Mouse (Mus musculus) hindbrain, embryonic 11.5 days (tissue): Measurements from ENCODE around the gene Tbca. TPM values are rescaled to one million over a fixed set of nuclear protein-coding genes. Genes with fewer than 3 reads are reported as not detected.

ENCODE experiments used
- ATAC-seq: fragments of 200-750 bp; cut with Nextera tagmentation; 2 replicates; pipeline ENCODE4 v1.8.0; 2017; ENCODE audit warnings: mild to moderate bottlenecking, moderate TSS enrichment, moderate library complexity; ENCODE audit not compliant: low FRiP score
- DNase-seq: peaks from one replicate; pipeline ENCODE4 v3.0.0-alpha.2; 2015; ENCODE audit warnings: low spot score
- H3K27ac ChIP-seq: fragments of 300-500 bp; sonication (generic); 2 replicates; pipeline ENCODE4 v1.5.1; 2014; ENCODE audit warnings: mild to moderate bottlenecking, low read depth, low read length
- H3K27me3 ChIP-seq: fragments of 300-500 bp; sonication (generic); 2 replicates; pipeline ENCODE4 v1.6.1; 2014; ENCODE audit warnings: mild to moderate bottlenecking, low read length, moderate library complexity, mixed read lengths; ENCODE audit not compliant: control insufficient read depth, insufficient read depth
- H3K36me3 ChIP-seq: fragments of 300-500 bp; sonication (generic); 2 replicates; pipeline ENCODE4 v1.6.1; 2014; ENCODE audit warnings: mild to moderate bottlenecking, low read length, moderate library complexity, mixed read lengths; ENCODE audit not compliant: control insufficient read depth, insufficient read depth
- H3K4me1 ChIP-seq: fragments of 300-500 bp; sonication (generic); replicated peaks from 2 replicates; pipeline ENCODE4 v1.6.1; 2014; ENCODE audit warnings: low read length, mixed read lengths; ENCODE audit not compliant: control insufficient read depth, insufficient read depth
- H3K4me2 ChIP-seq: fragments of 300-500 bp; sonication (generic); replicated peaks from 2 replicates; pipeline ENCODE4 v1.6.1; 2014; ENCODE audit warnings: mild to moderate bottlenecking, low read depth, low read length
- H3K4me3 ChIP-seq: fragments of 300-500 bp; sonication (generic); 2 replicates; pipeline ENCODE4 v1.5.1; 2014; ENCODE audit warnings: low read depth, low read length
- H3K9ac ChIP-seq: fragments of 300-500 bp; sonication (generic); 2 replicates; pipeline ENCODE4 v1.6.1; 2014; ENCODE audit warnings: low read depth, low read length
- H3K9me3 ChIP-seq: fragments of 300-500 bp; sonication (generic); 2 replicates; pipeline ENCODE4 v1.6.1; 2016; ENCODE audit warnings: low read length; ENCODE audit not compliant: control insufficient read depth
- WGBS: fragments of 180-500 bp; shearing (Covaris S2); extraction: QIAGEN DNeasy Blood & Tissue Kit; methylation state at CpG from one replicate; pipeline ENCODE4 v1.1.7; 2014; 5-methylcytosine and 5-hydroxymethylcytosine counted together
- polyA plus RNA-seq: library from polyadenylated mRNA; unstranded; fragments of >200 nt; fragmentation: Nextera tagmentation; extraction: Ambion mirVana; gene quantifications from 2 replicates; pipeline ENCODE4 v1.2.1, GENCODE M21; 2014

Tbca gene
- polyA plus RNA-seq, 1 experiment from 2014 or later = 228 TPM

DNA sequence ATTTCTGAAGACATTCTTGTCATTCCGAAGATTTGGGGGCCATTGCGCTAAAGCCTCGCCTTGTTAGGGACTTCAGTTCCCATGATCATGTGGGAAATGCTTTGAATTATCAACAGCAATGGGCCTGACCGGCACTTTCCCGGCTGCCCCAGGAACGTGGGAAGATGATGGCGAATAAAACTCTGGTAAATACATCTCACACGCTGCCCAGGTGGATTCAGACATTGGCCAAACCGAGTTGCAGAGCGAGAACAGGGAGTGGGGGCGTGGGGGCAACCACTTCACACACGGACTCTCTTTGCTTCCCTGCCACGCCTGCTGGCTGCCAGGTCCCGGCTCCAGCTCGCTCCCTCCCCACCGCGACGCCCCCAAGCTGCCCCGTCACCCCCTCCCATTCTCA is 83.7 kb downstream of the Tbca start:
- Histone ChIP-seq H3K4me3 (no peak overlapping the region), H3K27me3 (peaks cover 82% of the 10 kb centered on the region), H3K9ac (no peak overlapping the region), H3K9me3 (no peaks in the 10 kb centered on the region), H3K36me3 (no peaks in the 10 kb centered on the region), H3K4me1 (peaks cover 11% of the 10 kb centered on the region), H3K4me2 (no peak overlapping the region), H3K27ac (peak overlapping the region; percentile 2; the same call in 1 of the 2 replicates)
- no peak for ATAC-seq
- under 1% methylated on average over 19 of the region's 19 CpGs for WGBS
- DNase-seq = peak; percentile 54

DNA sequence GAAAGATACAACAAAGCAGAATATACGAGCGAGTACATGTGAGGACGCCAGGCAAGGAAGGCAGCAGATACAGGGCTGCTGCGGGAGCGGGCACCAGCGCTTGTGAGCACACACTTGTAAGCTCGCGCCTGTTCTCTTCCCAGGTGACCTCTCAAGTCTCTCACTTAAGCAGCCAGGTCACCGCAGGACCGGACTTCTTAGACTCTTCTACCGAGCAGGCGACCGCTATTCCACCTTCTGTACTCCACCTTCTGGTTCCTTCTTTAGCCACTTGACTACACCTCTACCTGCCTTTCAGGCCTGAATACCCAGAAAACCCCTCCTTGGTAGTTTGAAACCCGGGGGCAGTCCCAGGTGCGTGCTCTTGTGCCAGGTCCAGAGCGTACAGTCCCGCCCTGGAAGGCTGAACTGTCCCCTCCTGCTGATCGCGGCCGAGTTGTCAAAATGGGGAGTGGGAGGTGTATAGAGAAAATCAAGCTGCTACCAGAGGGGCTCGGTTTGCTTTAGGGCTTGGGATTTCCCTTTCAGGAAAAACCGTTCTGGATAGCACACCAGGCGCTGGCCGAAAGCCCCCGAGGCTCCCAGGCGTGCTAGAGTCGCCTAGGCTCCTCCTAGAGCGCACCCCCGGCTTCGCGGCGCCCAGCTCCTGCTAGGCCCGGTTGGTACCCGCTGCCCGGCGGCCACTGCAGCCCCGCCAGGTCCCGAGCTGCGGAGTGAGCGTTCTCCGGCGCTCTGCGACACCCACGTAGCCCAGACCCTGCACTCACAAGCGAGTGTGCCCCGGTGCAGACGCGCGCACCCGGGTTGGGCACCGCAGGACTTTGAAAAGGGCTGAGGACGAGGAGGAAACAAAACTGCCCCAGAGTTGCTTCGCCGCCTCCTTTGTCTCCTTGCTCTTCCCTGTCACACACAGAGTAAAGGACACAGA is 84.7 kb downstream of the Tbca start:
- Histone ChIP-seq H3K4me1 (peaks cover 11% of the 10 kb centered on the region), H3K27ac (peak overlapping the region; percentile 75), H3K9ac (no peak overlapping the region), H3K36me3 (no peaks in the 10 kb centered on the region), H3K4me3 (peak overlapping the region; percentile 12; the same call in 1 of the 2 replicates), H3K9me3 (no peaks in the 10 kb centered on the region), H3K27me3 (peaks cover 79% of the 10 kb centered on the region), H3K4me2 (0 out of 2 replicates have a peak overlapping the region, but pooled peaks have one; percentile 12)
- DNase-seq (peak; percentile 69), ATAC-seq (peak; percentile 28; the same call in 1 of the 2 replicates)
- under 1% methylated on average over 53 of the region's 54 CpGs for WGBS

DNA sequence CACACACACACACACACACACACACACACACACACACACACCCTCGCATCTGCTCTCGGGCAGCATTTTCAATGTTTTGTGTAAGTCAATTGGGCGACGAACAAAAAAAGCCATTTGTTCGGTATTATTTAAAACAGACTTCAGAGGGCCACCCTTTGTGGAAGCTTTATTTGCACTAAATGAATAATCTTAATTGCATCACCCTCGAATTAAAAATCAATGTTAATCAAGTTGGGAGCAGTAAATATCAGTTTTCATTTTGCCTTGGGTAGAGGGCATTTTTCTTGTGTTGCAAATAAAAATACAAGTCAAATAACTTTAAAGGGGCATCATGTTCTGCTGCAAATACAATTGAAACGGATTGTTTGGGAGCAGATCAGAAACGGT is 85.3 kb downstream of the Tbca start:
- Histone ChIP-seq H3K4me3 (no peak overlapping the region), H3K36me3 (no peaks in the 10 kb centered on the region), H3K9me3 (no peaks in the 10 kb centered on the region), H3K27me3 (peaks cover 73% of the 10 kb centered on the region), H3K9ac (no peak overlapping the region), H3K27ac (no peak overlapping the region), H3K4me2 (no peak overlapping the region), H3K4me1 (peaks cover 7% of the 10 kb centered on the region; the same call in 1 of the 2 replicates)
- DNase-seq = no peak
- no peak for ATAC-seq
- WGBS = under 1% methylated on average over 8 of the region's 8 CpGs

DNA sequence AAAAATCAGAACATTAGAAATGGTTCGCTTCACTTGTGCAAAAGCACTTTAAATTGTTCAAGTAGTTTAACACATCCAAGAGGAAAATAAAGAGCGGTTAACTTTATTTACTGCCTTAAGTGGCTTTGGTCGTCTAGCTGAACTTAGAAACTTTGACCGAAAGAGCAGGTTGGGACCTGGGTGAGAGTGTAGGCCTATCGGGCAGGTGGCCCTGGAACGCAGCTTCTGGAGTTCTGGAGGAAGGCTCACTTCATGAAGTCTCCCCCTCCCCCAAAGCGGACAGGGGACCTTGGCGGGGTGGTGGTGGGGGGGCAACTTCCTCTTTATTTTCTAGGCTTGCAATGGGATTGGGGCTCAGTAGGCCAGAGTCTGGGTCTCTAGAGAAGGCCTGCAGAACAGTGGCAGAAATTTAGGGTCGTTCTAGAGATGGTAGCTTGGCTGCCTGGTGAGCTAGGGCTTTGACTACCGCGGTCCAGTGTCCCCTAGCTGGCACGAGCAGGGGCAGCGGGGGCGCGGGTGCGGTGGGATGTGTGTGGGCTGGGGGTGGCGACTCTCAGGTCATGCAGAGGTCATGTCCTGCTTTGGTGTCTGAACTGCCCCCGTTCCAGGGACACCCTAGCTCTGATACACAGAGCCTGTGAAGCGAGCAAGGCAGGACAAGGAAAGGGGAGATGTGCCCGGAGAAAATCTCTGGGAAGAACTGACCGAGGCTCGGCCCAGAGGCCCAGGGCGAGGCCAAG is 86.1 kb downstream of the Tbca start:
- Histone ChIP-seq H3K27ac (peak overlapping the region; percentile 18; the same call in 1 of the 2 replicates), H3K9me3 (no peaks in the 10 kb centered on the region), H3K4me3 (no peak overlapping the region), H3K27me3 (peaks cover 72% of the 10 kb centered on the region), H3K9ac (no peak overlapping the region), H3K4me1 (peaks cover 7% of the 10 kb centered on the region; the same call in 1 of the 2 replicates), H3K36me3 (no peaks in the 10 kb centered on the region), H3K4me2 (peak overlapping the region; percentile 17; the same call in 1 of the 2 replicates)
- DNase-seq = peak; percentile 53
- ATAC-seq = peak; percentile 56
- under 1% methylated on average over 23 of the region's 23 CpGs for whole genome bisulfite sequencing

DNA sequence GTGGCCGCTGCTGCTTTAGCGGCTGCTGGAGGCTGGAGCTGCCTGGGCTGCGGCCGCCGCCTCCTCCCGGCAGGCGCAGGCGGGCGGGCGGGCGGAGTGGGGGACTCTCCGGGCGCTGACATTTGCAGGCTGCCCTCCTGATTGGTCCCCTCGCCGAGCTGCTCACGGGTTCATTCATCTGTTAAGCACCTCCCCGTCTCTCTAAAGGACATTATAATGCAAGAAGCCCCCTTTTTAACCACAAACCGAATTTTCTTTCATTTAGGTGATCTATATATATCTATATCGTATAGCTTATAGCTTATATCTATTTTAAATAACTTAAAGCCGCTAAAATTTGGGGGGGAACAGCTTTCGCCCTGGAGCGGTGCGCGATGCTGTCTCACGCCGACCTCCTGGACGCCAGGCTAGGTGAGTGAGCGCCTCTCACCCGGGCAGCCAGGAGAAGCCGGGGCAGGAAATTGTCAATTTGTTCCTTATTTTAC is 86.7 kb downstream of the Tbca start, which contains the start of gene Otp:
Otp (plus strand) TSS at position 207 of the 485 bp plus-strand sequence.
- Histone ChIP-seq H3K4me1 (peaks cover 7% of the 10 kb centered on the region; the same call in 1 of the 2 replicates), H3K9me3 (no peaks in the 10 kb centered on the region), H3K9ac (no peak within 1 kb of the TSS), H3K36me3 (no peaks in the 10 kb centered on the region), H3K27ac (peak within 1 kb of the TSS; percentile 18; the same call in 1 of the 2 replicates), H3K4me2 (peak within 1 kb of the TSS; percentile 17; the same call in 1 of the 2 replicates), H3K27me3 (peaks cover 73% of the 10 kb centered on the region), H3K4me3 (peak within 1 kb of the TSS; percentile 24; the same call in 1 of the 2 replicates)
- DNase-seq (peak; percentile 76), ATAC-seq (peak; percentile 87)
- WGBS = under 1% methylated on average over 25 of the region's 30 CpGs

DNA sequence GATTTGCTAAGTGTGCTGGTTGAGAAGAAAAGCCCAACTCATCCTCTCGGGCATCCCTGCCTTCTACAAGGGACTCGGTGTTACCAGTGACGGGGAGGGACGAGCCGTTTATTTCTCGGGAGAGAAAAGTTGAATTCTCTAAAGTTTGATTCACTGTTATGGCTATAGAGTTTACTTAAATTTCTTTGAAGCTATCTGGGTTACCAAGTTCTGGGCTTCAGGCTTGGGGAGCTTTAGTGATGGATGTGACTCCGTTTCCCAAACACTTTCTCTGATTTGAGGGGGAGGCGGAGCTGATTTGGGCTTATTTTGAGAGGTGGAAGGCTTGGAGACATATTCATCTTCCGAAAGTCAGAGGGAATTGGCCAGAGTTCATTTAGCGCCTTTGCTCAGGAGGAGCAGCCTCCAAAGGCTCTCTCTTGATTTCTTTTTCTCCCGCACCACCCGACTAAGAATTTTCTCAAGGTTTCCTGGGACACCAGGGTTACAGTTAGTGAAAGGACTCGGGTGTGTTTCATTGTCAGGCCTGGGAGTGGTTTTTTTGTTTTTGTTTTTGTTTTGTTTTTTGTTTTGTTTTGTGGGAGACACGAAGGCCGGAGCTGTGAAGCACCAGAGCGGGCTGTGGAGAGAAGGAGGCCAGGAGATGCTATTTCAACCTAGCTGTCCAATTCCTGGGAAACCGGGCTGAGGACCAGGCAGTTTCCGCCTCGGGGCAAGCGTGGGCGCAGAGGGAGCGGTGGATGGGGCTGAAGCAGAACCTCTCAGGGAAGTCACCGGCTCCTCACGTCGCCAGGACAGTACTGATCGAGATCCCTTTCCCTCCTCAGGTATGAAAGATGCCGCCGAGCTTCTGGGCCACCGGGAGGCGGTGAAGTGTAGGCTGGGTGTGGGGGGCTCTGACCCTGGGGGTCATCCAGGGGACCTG is 87.8 kb downstream of the Tbca start:
- no peak for ATAC-seq
- Histone ChIP-seq H3K9me3 (no peaks in the 10 kb centered on the region), H3K36me3 (no peaks in the 10 kb centered on the region), H3K4me2 (no peak overlapping the region), H3K4me1 (peaks cover 7% of the 10 kb centered on the region; the same call in 1 of the 2 replicates), H3K9ac (peak overlapping the region; percentile 27; the same call in 1 of the 2 replicates), H3K27ac (peak overlapping the region; percentile 62), H3K4me3 (peak overlapping the region; percentile 24), H3K27me3 (peaks cover 73% of the 10 kb centered on the region)
- WGBS = under 1% methylated on average over 30 of the region's 30 CpGs
- DNase-seq = peak; percentile 56

DNA sequence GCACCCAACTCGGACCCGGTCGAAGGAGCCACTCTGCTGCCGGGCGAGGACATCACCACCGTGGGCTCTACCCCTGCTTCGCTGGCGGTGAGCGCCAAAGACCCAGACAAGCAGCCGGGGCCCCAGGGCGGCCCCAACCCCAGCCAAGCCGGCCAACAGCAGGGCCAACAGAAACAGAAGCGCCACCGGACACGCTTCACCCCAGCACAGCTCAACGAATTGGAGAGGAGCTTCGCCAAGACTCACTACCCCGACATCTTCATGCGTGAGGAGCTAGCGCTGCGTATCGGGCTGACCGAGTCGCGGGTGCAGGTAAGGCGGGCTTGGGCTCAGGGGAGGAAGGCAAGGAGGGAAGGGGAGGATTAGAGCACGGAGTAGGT is 88.5 kb downstream of the Tbca start:
- peak overlapping the region; percentile 24 for H3K4me3 ChIP-seq
- no peak for ATAC-seq
- WGBS = under 1% methylated on average over 27 of the region's 27 CpGs
- H3K27ac ChIP-seq = peak overlapping the region; percentile 62
- H3K4me1 ChIP-seq = peaks cover 7% of the 10 kb centered on the region; the same call in 1 of the 2 replicates
- peaks cover 73% of the 10 kb centered on the region for H3K27me3 ChIP-seq
- H3K9ac ChIP-seq = peak overlapping the region; percentile 27; the same call in 1 of the 2 replicates
- no peak for DNase-seq
- no peak overlapping the region for H3K4me2 ChIP-seq
- H3K9me3 ChIP-seq = no peaks in the 10 kb centered on the region
- H3K36me3 ChIP-seq = no peaks in the 10 kb centered on the region
